8 mouse cellular contexts compared by ENCODE assay signal in genomic region chr5:118614116-118614515, GRCm38 (mm10). TPM values are rescaled to one million over a fixed set of nuclear protein-coding genes. Genes with fewer than 3 reads are reported as not detected.
DNase-seq lines count a peak whose midpoint lies in the region; ATAC-seq and TF ChIP-seq lines count a peak whose summit lies in the region.

No protein-coding gene starts in this region.

- H3K27me3 ChIP-seq in limb, embryonic 12.5 days = no peaks in the 10 kb centered on the region
- H3K27me3 ChIP-seq in limb, embryonic 10.5 days (ENCODE audit: low read depth, poor library complexity, severe bottlenecking) = no peaks in the 10 kb centered on the region
- H3K27me3 ChIP-seq in heart, postnatal 0 days (ENCODE audit: control insufficient read depth, insufficient read depth, low read length) = no peaks in the 10 kb centered on the region

- no peak overlapping the region for H3K4me3 ChIP-seq in limb, embryonic 12.5 days (replicated peaks)
- H3K4me3 ChIP-seq in limb, embryonic 10.5 days = no peak overlapping the region
- H3K4me3 ChIP-seq in heart, postnatal 0 days (ENCODE audit: low read depth, low read length) = no peak overlapping the region

- no peak overlapping the region for H3K4me2 ChIP-seq in limb, embryonic 12.5 days
- H3K4me2 ChIP-seq in heart, postnatal 0 days (ENCODE audit: low read depth, low read length) = no peak overlapping the region

- H3K4me1 ChIP-seq in limb, embryonic 12.5 days (replicated peaks) = peaks cover 71% of the 10 kb centered on the region
- peaks cover 62% of the 10 kb centered on the region for H3K4me1 ChIP-seq in limb, embryonic 10.5 days
- peaks cover 28% of the 10 kb centered on the region for H3K4me1 ChIP-seq in heart, postnatal 0 days (ENCODE audit: control insufficient read depth, insufficient read depth)

- no peak overlapping the region for H3K9ac ChIP-seq in limb, embryonic 12.5 days (replicated peaks)
- no peak overlapping the region for H3K9ac ChIP-seq in heart, postnatal 0 days (replicated peaks; ENCODE audit: low read depth, low read length)

- H3K9me3 ChIP-seq in limb, embryonic 12.5 days = no peaks in the 10 kb centered on the region
- no peaks in the 10 kb centered on the region for H3K9me3 ChIP-seq in limb, embryonic 10.5 days (replicated peaks)
- H3K9me3 ChIP-seq in heart, postnatal 0 days (replicated peaks; ENCODE audit: control insufficient read depth, low read length) = no peaks in the 10 kb centered on the region

- TF ChIP-seq CTCF in heart, postnatal 0 days (IDR thresholded peaks at IDR 0.05; ENCODE audit: low read depth) = no peak

- DNase-seq in limb, embryonic 10.5 days (ENCODE audit: low spot score) = no peak
- DNase-seq in cerebellum, adult 11-12 months = peak; percentile 69
- no peak for DNase-seq in heart, postnatal 0 days (ENCODE audit: low spot score)
- peak; percentile 57 for DNase-seq in lung, postnatal 36 days
- no peak for DNase-seq in layer of hippocampus, adult 8-10 months (ENCODE audit: low spot score in 2 of 2)
- no peak for DNase-seq in embryo, embryonic 10 days (ENCODE audit: low spot score)
- no peak for DNase-seq in frontal cortex, postnatal 25 days (ENCODE audit: low spot score in 2 of 2)

- H3K36me3 ChIP-seq in limb, embryonic 12.5 days = no peaks in the 10 kb centered on the region
- H3K36me3 ChIP-seq in limb, embryonic 10.5 days = no peaks in the 10 kb centered on the region
- H3K36me3 ChIP-seq in heart, postnatal 0 days (replicated peaks; ENCODE audit: control insufficient read depth, insufficient read depth, low read length) = no peaks in the 10 kb centered on the region

- TF ChIP-seq EP300 in heart, postnatal 0 days (IDR thresholded peaks at IDR 0.05; ENCODE audit: low read depth) = no peak

- 38% methylated on average over 8 of the region's 8 CpGs for WGBS in limb, embryonic 12.5 days
- 51% methylated on average over 8 of the region's 8 CpGs for WGBS in limb, embryonic 10.5 days
- WGBS in heart, postnatal 0 days = 27% methylated on average over 8 of the region's 8 CpGs

- no peak for ATAC-seq in limb, embryonic 12.5 days (ENCODE audit: insufficient number of reproducible peaks, insufficient read depth, low FRiP score, low TSS enrichment, low read depth)
- ATAC-seq in heart, postnatal 0 days (ENCODE audit: insufficient read depth, low read depth) = peak; percentile 49

- peak overlapping the region; percentile 23; the same call in 1 of the 2 replicates for H3K27ac ChIP-seq in limb, embryonic 12.5 days
- no peak overlapping the region for H3K27ac ChIP-seq in limb, embryonic 10.5 days
- 0 out of 2 replicates have a peak overlapping the region, but pooled peaks have one; percentile 13 for H3K27ac ChIP-seq in heart, postnatal 0 days (ENCODE audit: low read depth)

RNA-seq across cellular contexts. Expression of gene Med13l, which starts 53.6 kb away (rescaled TPM):
- 17.0 and 17.1 TPM in 2 replicates for polyA plus RNA-seq in limb, embryonic 12.5 days (2016; fragmentation: Nextera tagmentation; extraction: Ambion mirVana)
- 11.1 and 13.9 TPM in 2 replicates for polyA plus RNA-seq in limb, embryonic 10.5 days (2016; fragmentation: Nextera tagmentation; extraction: Ambion mirVana)
- 11.4 and 17.4 TPM in 2 replicates for total RNA-seq in heart, postnatal 0 days (2014; rRNA removed; ENCODE audit: low replicate concordance)
- polyA plus RNA-seq in heart, postnatal 0 days (2015; fragmentation: Nextera tagmentation; extraction: Ambion mirVana) = 4.8 and 5.2 TPM in 2 replicates
- total RNA-seq in layer of hippocampus, adult 8-10 months (2022) = 100 to 1,000 TPM in 3 of 4 experiments, 10 to 100 TPM in 1; 94.9 to 137 (median 109) TPM

Comparison
In these comparisons a context has a peak if more than half of its experiments do, and no peak if none do; other contexts are left out.
1. DNase-seq: peak in cerebellum, adult 11-12 months (single experiment) and lung, postnatal 36 days (single experiment); none in limb, embryonic 10.5 days (single experiment), heart, postnatal 0 days (single experiment), layer of hippocampus, adult 8-10 months (0 of 2), embryo, embryonic 10 days (single experiment) and frontal cortex, postnatal 25 days (0 of 2).